11 mouse cellular contexts compared by ENCODE assay signal in genomic region chr4:45524602-45525001, GRCm38 (mm10).
"Had no signal": no experiment of that assay in that cellular context is flagged by ENCODE, and none has a peak within 500 bp of the region (broad histone marks: within the 10 kb centered on the region; RNA-seq: fewer than 3 reads in every experiment).

No protein-coding gene starts in this region.

- H3K9me3 ChIP-seq: midbrain, embryonic 13.5 days; neural tube, embryonic 15.5 days had no signal

- DNase-seq: kidney, postnatal 10 days; lung, adult 2 months; lung, postnatal 36 days; right cerebral cortex, adult 18-20 months; right cerebral cortex, postnatal 25 days; thymus, postnatal 36 days had no signal

- H3K4me3 ChIP-seq: midbrain, embryonic 13.5 days; neural tube, embryonic 15.5 days had no signal

- H3K27me3 ChIP-seq: neural tube, embryonic 15.5 days had no signal

- H3K4me2 ChIP-seq: midbrain, embryonic 13.5 days; neural tube, embryonic 15.5 days had no signal

- H3K27ac ChIP-seq: liver, embryonic 14.5 days; midbrain, embryonic 13.5 days; neural tube, embryonic 15.5 days had no signal

- H3K36me3 ChIP-seq: midbrain, embryonic 13.5 days; neural tube, embryonic 15.5 days had no signal

- ATAC-seq: intestine, postnatal 0 days; lung, postnatal 0 days; midbrain, embryonic 13.5 days had no signal

- H3K9ac ChIP-seq: liver, embryonic 14.5 days; midbrain, embryonic 13.5 days; neural tube, embryonic 15.5 days had no signal
